Mouse (Mus musculus): ENCODE data around the gene Ppfibp1.

The Ppfibp1 gene

DNA sequence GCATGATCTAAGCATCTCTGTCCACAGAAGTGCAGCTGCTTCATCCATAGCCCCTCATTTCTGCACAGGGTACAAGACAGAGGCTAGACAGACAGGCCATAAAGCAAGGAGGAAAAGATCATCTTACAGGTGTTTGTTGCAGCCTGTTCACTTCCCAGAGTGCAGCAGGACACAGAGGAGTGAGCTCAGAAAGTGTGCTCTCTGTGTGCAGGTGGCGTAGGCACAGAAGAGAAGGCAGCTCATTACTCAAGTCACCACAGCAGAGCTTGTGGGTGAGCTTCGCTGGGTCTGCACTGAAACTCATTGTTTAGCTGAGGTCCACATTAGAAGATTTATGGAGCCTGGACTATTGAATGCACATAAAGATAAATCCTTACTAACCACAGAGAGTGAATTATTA is 111.5 kb downstream of the Ppfibp1 start:
- no peak for DNase-seq

DNA sequence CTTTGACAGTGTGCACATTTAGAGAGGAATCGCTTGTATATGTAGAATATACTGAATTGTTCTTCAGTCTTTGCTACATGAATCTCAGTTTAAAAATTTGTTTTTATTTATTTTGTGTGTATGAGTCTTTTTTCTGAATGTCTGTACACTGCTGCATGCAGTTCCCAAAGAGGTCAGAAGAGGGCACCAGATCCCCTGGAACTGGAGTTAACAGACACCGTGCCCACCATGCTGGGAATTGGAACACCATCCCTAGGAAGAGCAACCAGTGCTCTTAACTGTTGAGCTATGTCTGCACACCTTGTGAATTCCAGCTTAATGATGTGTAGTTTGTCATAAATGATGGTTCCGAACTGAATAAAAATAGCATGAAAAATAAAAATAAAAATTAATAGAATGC is 119.9 kb downstream of the Ppfibp1 start:
- DNase-seq: peak; percentile 47

DNA sequence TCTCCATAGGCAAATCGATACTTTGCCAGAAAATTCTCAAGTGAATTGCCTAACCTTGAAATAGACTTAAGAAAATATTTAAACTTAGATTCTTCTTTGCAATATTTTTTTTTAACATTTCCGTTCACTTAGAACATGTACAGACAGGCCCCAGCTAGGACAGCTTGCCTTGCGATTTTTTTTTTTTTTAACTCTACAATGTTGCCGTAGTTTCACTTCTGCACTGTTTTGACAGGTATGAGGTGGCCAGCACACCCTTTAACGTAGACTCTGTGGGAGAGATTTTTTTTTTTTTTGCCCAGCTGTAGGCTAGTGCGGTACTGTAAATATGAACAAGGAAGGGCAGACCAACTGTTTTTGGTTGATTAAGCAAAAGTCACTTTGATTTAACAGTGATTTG is 122.1 kb downstream of the Ppfibp1 start:
- DNase-seq: no peak

GRCm38 (mm10) chr6:147010811-147011520 is 122.7 kb downstream of the Ppfibp1 start:
- DNase-seq: no peak

- DNase-seq: no peak
These were observed 123.3 kb downstream of the Ppfibp1 start for GRCm38 (mm10) chr6:147011555-147011954.

GRCm38 (mm10) chr6:147011977-147012376 is 123.7 kb downstream of the Ppfibp1 start:
- DNase-seq: no peak

DNA sequence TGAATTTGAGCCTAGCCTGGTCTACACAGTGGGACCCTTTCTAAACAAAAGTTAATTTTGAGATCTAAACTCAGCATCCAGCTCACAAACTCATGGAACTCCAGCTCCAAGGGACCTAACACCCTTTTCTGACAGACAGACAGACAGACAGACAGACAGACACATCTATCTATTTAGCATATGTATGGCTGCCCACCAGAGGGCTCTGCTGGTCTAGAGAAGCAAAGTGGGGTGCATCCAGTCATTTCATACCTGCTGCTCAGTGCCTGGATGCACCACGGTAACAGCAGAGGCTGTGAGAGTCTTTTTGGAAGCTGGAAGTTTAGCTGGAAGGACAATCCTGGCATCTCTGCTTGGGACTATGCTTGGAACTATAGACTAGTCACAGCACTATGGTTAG is 125.3 kb downstream of the Ppfibp1 start:
- DNase-seq: no peak

DNA sequence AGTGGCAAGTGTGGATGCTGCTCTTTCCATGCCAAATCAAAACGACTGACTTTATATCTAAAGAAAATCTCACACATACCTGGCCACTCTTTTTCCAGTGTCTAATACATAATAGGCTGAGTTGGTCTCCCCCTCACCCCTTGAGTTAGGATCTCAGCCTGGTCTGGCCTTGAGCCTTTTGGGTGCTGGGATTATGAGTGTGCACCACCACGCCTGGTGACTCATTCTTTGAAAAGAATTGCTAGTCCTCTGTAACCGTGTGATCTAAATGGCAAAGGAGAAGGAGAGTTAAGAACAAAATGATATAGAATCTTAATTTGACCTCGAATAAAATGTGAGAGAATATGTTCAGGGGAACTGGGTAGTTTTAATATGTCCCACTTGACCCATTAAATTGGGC is 129.6 kb downstream of the Ppfibp1 start:
- DNase-seq: no peak

DNA sequence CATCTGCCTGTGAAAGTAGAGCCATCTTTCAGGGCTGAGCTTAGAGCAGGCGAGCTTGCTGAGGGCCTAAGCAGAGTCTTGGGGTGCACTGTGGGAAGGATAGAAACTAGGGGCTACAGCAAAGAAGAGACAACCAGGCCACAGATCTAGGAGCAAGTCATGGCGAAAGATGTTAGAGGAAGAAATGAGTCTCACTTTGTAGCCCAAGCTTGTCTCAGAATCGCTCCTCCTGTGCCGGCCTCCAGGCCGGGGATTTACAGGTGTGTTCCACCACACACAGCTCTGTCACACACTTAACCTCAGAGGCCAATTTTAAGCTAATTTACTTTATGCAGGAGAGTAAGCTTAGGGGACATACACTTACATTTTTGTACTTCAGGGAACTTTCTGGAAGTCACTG is 130.1 kb downstream of the Ppfibp1 start:
- no peak for DNase-seq

GRCm38 (mm10) chr6:147021181-147021580 is 132.9 kb downstream of the Ppfibp1 start:
- peak; percentile 34 for DNase-seq

DNA sequence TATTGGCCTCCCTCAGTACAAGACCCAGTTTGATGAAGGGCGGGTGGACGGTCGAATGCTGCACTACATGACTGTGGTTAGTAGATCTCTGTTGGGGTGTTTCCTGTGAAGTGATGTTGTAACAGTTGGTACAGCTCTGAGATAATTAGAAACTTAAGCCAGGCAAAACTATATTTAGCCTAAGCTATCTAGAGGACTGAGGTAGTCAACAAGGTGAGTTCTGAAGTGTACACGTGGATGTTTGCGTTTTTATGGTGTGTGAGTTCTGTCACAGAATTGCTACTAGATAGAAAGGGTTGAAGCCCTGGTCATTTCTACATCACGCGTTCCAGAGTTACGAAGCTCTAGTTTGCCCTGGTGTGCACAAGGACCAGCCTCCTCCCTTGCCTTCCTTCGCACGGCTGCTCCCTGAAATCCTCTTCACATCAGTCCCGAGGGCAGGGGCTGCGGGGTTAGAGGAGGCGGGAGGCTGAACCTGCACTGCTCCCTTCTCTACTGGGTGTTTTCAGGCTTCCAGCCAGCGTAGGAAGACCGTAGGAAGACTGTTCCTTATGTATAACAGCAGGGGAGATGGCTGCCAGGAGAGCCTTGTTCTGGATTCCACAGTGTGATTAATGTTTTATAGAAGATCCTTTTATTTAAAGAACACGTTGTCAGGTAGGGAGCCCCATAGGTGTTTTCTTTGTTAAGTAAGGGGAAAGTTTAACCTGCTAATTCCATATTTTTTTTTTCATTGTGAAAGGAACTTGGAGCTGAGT is 134.3 kb downstream of the Ppfibp1 start:
- no peak for DNase-seq

DNA sequence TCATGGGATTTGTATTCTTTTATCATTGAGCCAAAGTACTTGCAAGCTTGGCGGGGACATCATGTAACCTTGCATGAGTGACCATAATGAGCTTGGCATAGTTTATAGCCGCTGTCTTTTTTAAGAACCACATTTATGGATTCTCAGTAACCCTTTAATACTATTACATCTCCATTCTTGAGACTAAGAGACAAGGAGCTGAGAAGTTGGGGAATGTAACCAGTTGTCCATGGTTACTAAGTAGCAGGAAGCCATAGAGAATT is 134.8 kb downstream of the Ppfibp1 start:
- no peak for DNase-seq

GRCm38 (mm10) chr6:147023568-147023967 is 135.3 kb downstream of the Ppfibp1 start:
- DNase-seq: no peak

GRCm38 (mm10) chr6:147024761-147025160 is 136.5 kb downstream of the Ppfibp1 start:
- no peak for DNase-seq

DNA sequence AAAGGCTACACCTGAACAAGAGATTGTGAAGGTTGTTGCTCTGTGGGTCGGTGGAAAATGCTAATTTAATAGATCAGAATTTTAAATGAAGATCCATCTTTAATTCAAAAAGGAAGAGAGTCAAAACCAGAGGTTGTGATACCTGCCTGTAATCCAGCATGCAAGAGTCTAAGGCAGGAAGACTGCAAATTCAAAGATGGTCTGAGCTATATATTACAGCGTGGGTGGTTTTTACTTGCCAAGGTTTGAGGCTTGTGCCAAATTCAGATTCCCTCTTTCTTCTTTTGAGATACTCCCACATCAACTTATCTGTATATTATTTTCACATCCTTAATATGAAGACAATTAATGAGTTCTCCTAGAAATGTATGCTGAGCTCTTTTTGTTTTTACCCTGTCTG is 140.1 kb downstream of the Ppfibp1 start:
- no peak for DNase-seq

- DNase-seq: peak; percentile 68
These were observed 141.3 kb downstream of the Ppfibp1 start for GRCm38 (mm10) chr6:147029591-147029990.

DNA sequence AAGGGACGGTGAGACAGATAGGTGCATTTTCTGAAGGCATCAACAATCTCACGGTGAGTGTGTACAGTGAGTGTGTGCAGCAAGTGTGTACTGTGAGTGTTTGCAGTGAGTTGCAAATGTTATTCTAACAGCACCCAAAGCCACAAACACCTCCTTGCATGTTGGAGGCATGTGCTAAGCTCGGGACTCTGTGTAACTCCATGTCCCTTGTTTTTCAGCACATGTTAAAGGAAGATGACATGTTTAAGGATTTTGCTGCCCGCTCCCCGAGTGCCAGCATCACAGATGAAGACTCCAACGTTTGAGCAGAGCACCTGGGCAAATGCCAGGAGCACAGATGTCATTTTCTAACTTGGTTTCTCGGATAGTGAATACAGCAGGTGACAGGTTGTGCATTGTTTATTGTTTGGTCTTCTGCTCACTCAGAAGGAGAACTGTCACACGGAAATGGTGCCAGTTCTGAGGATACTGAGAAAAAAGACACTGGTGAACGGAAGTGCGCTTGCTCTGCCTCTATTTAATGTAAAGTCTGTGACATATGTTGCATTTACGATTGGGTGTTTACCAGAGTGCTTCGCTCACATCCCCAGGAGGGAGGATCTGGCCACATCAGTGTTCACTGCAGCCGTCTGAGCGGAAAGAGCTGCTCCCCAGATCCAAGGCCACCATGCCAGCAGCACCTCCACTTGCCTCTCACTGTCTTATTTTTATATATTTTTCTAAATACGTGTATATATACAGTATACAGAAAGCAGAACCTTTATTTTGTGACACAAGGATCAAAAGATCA is 142.0 kb downstream of the Ppfibp1 start:
- peak; percentile 76 for DNase-seq

DNA sequence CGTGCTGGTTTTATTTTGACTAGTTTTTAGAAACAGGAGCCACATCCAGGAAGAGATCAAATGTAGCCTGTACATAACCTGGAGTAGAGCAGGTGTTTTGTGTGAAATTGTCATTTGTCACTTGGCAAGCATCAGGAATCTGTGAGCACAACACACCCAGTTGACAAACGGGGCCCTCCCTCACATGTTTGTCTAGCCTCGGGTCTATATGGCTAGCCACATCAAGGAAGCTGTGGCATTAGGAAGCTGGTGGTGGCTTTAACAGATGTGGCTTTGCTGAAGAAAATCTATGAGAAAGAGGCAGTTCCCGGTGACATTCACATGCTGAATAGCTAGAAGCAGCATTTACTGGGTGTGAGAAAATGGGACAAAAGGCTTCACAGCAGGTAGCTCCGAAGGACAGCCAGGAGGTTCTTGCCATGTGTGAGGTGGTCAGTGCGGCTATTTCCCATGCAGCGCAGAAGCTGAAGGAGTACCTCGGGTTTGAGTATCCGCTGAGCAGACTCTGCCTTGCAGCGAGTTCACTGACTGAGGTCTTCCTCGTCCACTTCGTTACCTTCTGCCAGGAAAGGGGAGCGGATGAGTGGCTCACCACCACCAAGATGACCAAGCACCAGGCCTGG is 144.1 kb downstream of the Ppfibp1 start, which contains the start of gene Rep15:
TSS of gene Rep15 (plus strand) at position 282 of the 623 bp plus-strand sequence.
- DNase-seq: peak; percentile 57

DNA sequence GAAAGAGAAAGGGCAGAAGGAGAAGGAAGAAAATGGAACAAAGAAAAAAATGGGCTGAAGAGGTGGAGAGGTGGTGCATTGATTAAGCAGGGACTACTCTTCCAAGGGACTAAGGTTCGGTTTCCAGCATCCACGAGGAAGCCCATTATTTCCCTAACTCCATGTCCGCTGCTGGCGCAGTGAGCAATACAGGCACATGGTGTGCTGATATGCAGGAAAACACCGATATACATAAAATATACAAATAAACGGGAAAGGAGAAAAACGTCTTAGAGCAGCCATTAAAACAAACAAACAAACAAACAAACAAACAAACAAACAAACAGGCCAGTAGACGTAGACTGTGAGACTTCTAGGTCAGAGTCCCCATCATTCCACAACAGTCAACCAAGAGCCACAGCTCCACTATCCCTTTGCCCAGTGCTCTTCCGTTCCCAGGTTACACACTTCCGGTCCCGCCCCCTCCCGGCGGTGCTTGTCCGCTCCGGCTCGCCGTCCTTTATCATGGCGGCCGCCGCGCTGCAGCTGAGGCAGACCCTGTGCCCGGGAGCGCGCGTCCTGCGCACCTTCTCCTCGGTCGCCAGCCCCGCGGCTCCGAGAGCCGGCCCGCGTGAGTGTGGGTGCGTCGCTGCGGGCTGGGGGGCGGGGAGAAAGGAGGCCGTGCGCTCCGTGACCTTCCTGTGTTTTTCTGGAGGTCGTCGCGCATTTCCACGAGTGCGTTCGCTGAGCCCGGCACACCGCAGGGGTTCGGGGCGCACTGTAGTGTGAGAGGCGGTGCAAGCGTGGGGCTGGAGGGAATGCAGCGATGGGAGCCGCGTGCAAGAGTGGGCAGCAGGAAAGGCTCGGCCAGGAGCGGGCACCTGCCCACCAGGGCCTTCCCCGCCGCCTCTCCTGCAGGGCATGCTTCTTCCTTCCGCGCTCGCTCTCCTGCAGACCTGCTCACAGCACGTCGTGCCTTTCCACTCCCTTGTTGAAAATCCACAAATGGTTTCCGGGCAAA is 154.3 kb downstream of the Ppfibp1 start, which contains the start of gene Mrps35:
TSS of gene Mrps35 (plus strand) at position 474 of the 1,000 bp plus-strand sequence.
- peak; percentile 90 for DNase-seq

DNA sequence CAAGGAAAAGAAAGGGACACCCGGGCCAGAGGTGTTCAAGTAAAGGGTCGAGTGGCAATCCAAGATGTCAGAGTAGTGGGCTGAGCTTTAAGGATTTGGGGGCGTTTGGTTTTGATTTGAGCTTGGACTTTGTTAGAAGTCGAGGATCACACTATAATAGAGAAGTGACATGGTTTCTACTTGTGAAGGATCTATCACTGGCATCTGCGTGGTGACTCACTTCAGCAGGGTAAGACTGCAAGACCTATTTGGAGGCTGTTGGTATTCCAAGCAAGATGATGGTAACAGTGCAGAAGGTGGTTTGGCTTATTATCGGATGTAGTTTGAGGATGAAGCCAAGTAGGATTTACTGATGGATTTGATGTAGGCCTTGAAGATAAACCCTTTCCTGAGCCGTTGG is 155.3 kb downstream of the Ppfibp1 start:
- DNase-seq: no peak

DNA sequence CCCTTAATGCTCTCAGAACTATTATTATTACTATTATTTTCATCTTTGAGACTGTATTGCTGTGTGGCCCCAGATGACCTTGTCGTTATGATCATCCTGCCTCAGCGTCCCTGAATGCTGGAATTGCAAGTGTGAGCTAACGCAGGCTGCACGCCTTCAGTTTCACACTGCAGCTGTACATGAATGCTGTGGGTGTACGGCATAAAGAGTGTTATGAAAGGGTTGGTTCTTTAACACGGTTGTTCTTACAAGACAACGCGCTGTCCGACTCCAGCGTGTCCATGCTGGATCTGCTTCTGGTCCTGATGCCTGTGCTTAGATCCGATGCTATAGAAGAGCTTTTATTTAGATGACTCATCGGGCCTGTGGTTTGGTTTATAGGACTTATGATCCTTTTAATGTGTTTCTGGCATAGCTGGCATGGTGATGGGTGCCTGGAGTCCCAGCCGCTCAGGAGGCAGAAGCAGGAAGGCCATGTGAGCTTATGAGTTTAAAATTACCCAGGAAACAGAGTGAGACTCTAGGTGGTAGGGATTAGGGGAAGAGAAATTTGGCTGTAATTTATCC is 161.0 kb downstream of the Ppfibp1 start:
- no peak for DNase-seq

DNA sequence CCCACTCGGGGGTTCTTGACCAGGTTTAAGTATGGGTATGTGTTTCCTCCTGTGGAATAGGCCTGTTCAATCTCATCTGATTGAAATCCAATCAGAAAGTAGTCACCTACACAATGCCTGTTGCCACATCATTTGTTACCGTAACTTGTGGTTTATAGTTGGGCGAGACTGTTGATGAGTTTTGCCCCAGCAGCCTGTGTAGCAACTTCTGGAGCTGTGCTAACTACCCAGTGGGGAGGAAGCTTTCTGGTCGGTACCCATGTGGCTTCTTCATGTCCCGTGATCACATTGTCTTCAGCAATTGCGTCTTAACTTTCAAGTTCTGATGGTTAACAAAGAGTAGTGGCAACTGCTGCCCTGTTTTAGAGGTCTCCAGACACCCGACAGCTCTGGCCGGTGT is 163.4 kb downstream of the Ppfibp1 start:
- DNase-seq: no peak

All from cerebellum, adult 9-11 months (tissue).